Mouse (Mus musculus): ENCODE results near the gene Jag2.

Jag2 gene

DNA sequence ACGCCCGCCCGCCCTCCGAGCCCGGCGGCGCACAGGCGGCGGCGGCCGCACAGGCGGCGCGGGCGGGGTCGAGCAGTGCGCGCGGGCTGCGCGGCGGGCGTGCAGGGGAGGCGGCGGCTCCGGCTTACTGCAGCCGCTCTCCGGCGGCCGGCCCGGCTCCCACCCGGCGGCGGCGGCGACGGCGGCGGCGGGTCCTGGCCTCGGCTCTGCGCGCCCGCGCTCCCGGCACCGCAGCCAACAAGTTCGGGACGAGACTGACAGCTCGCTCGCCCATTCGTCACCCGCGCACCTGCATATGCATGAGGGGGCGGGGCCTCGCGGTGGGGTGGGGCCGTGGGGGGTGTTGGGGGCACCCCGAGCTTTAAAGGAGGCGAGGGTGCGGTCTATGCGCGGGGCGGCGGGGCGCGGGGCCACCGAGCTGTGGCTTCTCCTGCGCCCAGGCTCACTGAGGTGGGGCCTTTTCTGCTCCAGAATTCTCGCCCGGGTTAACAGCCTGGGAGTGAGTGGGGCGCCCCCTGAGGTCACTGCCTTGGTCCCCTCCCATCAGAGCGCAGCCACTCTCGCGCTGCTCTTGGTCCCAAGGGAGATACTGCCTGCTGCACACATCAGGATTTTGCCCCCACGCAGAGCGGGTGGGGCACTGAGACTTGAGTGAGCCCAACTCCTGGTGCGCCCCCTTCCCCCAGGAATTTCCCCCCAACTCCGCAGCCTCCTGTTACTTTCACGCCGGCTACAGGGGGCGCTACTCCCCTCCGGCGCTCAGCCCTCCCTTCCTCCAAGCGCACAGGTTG is at the start of gene Jag2:
Gene Jag2 (minus strand): TSS at position 215 of the 791 bp plus-strand sequence.
- peak; percentile 64 for DNase-seq

DNA sequence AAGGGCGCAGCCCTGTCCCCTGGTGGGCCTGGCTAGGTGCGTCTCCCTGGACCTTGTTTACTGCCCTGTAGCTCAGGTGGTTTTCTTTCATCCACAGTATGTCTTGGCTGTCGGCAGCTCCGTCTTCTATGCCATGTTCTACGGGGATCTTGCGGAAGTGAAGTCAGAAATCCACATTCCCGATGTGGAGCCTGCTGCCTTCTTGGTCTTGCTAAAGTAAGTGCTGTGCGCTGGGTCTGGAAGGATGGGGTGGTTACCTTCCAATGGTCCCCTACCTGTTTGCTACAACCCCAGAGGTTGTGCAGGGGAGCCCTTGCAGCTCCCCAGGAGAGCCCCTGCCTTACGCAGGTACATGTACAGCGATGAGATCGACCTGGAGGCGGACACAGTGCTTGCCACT is 47.6 kb upstream of the Jag2 start:
- DNase-seq = no peak

DNA sequence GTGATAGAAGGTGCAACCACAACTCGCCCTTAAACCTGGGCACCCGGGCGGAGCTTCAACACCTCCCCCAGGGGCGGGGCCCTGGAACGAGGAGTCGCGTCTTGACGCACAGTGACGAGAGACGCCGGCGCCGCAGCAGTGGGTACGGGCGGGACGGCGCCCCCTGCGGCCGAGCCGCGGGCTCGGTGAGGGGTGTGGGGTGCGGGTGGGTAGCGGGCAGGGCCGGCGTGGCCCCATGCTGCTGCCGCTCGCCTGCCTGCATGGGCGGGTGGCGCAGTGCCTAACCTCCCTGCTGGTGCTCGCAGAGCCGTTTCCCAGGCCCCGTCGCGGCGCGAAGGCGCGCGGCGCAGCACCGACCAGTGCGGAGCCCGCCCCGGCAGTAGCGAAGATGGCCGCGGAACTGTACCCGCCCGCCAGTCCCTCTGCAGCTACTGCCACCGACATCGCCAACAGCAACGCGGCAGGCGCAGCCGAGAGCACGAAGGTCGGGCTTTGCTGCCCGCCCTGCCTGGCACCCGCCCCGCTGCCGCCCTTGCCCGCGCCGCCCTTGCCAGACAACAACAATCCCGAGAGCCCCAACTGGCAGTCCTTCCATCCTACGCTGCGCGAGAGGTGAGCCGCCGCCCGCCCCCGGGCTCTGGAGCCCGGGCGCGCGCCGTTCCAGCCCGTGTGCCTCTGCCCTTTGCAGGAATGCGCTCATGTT is 46.9 kb upstream of the Jag2 start, which contains the start of gene Btbd6:
Gene Btbd6 (plus strand): TSS at position 112 of the 703 bp plus-strand sequence.
- peak; percentile 95 for DNase-seq

DNA sequence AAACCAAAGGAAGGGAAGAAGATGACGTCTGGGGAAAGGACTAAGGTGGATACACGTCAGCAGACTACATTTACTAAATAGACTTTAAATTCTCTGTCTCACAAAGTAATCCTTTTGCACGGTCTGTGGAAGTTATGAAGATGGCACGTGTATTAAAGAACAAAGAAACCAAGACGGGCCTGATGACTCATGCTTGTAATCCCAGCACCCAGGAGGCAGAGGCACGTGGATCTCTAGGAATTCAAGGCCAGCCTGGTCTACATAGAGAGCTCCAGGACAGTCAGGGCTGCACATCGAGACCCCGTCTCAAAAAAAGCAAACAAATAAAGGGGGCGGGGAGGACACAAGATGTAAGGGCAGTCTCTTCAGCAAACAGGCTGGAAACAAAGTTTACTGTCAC is 45.2 kb upstream of the Jag2 start:
- no peak for DNase-seq

DNA sequence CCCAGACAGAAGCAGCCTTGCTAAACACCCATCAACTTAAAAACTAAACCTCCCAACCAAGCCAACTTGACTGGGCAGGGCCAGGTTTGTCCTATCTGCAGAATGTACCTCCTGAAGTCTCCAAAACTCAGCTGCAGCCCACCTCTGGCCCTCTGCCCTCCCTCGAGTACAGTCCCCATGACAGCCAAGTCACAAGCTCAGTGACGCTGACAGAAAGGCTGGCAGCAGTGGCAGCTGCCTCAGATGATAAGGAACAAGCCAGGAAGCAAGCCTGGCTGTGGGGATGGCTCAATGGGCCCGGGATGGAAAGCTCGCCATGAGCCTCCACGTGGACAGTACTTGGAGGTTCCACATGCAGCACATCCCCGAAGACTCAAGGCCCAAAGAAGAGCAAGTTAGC is 40.0 kb upstream of the Jag2 start:
- no peak for DNase-seq

DNA sequence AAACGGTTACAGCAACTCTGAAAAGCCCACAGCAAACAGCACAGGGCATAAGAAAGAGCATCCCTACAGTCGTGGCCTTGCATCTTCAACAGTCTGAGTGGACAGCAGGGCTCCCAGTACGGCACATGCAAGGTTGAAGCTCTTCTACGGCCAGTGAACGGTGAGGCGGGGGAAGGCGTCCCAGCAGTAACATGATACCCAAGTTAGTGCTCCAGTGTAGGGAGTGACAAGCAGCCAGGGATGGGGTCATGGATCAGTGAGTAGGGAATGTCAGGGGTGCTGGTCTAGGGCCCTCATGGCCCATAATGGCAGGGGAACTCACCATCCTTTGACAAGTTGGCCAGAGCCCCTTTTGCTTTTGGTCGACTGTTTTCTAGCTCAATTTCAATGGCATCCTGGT is 39.4 kb upstream of the Jag2 start:
- no peak for DNase-seq

DNA sequence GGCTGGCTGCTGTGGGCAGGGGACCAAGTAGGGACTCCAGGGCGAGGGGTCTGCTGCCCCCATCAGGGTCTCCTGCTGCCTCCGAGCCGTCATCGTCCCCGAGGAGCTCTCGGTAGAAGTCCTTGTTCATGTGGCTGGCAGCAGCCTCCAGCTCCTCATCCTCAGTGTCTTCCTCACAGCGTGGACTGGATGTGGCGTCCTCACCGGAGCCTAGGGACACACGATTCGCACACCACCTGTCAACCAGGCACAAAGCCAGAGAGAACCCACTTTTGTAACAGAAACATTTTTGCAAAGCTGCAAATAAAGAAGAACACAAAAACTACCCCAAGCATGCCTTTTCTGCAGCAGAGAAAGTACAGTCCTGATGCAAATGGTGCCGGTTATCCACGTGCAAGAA is 36.2 kb upstream of the Jag2 start:
- no peak for DNase-seq

DNA sequence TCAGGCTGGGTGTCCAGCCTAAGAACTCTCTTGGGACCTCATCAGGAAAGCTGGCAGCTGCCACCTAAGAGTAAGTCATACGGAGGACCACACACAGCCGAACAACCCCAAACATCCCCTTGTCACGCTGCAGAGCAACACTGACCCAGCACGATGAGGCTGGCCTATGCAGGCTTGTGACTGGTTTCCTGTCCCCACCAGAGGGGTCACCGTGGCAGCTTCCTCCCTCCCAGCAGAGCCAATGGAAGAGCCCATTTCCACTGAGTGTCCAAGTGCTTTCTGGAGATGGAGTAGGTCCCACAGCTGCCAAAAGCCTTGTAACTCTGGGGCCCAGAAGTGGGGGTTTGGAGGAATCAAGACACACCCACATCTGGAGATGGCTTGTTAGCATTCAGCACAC is 32.3 kb upstream of the Jag2 start:
- DNase-seq = peak; percentile 54

DNA sequence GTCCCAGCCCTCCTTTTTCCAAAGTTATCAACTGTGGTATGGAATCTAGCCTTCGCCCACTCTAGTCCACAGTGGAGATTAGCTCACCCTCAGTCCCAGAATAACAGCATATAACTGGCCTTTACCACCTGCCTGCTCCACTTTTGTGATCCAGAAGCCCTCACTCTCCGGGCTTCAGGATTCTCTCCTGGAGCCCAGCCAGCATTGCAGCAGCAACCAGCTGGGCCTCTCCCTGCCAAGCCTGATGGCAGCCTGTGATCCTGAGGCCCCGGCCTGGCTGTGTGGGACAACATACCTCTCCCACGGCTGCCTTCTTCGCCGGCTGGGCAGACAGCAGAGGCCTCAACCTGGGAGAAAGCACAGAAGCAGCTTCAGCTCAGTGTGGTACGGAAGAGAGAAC is 31.9 kb upstream of the Jag2 start:
- DNase-seq = peak; percentile 45

DNA sequence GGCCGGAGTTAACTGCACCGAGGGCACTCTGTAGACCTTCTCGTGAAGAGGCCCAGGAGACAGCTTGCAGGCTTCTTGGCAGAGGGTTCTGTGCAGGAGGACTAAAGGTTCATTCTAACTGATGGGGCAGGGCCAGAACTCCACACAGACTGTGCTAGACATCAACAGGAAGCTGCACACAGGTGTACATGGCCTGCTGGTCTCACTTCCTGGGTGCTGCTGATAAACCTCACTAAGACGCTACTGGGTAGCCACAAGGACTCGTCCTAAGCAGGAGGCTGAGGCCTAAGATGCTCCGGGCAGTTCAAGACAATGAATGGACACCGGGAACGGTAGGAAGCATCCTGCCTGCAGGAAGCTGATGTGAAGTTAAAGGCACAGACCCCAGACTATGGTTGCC is 29.8 kb upstream of the Jag2 start:
- no peak for DNase-seq

DNA sequence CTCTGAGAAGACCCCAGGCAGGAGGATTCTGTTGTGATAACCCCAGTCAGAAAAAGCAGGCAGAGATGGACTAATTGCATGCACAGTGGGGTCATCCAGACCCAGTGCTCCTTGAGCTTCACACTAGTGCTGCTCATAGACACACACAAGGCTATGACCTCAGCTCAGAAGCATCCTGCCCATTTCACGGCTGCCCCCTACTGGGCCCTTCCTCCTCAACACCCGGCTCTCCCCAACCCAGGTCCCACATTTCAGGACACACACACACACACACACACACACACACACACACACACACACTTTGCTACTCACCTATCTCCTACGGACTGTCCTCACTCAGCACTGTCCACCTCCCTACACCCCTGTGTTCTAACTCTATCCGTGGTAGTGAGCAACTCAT is 28.7 kb upstream of the Jag2 start:
- DNase-seq = peak; percentile 75

DNA sequence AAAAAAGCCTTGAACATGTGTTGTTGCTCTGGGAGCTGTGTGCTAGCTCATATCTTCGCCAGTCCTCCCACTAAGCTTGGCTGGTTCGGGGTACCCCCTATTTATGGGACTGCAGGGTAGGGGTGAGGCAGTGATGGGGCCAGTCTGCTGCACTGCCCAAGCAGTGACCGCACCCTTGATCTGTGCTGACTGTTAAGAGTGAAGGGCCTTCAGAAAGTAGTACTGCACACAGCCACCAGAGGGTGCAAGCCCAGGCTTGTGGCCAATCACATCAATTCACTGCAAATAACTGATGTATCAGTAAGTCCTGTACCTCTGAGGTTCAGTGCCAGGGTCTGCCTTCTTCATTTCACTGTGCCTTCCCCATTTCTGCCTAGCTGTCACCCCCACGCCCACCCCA is 26.2 kb upstream of the Jag2 start:
- peak; percentile 86 for DNase-seq

DNA sequence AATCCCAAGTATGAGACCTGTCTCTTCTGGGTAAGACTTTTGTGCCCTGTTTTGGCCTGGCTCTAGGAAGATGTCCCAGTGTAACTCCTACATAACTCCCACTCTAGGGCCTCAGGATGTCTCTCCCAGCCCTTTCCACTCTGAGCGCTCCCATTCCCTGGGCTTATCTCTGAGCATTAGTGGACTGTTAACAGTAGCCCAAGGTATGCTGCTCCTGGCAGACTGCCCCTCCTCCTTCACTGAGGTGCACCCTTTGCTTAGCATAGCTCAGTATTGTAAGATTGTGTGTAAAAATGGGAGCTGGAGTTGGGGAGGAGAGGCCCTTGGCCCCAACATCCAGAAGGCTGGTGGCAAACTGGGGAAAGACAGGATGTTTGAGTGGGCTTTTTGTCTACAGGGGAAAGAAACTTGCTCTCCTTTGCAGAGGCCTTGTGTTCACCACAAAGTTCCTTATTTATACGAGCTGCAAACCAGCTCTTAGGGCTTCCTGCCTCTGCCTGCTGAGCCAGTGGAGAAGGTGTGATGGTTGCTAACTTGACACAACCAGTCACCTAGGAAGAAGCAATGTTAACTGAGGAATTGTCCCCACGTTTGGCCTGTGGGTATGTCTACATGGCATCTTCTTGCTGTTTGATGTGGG is 23.5 kb upstream of the Jag2 start:
- no peak for DNase-seq

DNA sequence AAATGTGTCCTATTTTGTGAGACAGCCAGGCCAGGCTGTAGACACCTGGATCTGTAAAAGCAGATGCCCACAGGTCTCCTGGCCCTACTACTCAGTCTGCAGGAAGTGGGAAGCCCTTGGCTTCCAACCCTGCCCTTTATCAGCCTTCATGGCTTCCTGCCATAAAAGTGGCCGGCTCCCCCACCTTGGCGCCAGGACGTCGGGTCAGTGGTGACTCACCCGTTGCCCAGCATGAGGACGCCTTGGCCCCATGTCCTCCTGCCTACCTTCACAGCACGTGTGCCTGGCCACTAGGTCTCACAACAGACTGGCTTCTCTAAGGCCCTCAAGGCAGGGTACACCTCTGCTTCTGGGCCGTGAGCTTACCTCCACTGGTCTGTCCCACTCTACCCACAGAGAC is 22.9 kb upstream of the Jag2 start:
- DNase-seq = peak; percentile 71

DNA sequence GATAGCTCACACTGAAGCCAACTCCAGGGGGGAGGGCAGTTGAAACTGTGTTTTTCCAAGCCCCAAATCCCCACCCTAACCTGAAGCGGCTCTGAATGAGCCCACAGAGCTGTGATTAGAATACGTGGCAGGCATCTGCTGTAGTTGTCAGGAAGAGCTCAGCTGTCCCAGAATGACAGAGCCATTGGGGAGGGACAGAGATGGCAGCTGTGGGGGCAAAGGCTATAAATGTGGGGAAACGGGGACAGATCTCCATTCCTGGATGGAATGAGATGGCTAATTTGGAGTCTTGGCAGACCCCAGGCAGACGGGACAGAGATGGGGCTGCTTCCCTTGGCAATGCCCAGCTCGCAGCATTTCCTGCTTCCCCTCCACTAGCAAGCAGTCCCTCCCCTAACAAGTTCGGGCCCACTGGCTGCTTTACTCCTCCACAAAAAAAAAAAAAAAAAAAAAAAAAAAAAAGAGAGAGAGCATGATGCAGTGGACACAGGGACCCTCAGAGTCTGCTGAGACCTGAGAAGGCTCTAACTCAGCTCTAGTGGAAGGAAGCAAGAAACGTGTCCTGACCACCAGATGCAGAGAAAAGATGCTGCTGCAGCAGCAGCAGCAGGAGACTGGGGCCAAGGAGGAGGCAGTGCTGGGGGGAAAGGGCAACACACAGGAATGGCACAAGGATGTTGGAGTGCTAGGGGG is 21.7 kb upstream of the Jag2 start:
- DNase-seq = no peak

DNA sequence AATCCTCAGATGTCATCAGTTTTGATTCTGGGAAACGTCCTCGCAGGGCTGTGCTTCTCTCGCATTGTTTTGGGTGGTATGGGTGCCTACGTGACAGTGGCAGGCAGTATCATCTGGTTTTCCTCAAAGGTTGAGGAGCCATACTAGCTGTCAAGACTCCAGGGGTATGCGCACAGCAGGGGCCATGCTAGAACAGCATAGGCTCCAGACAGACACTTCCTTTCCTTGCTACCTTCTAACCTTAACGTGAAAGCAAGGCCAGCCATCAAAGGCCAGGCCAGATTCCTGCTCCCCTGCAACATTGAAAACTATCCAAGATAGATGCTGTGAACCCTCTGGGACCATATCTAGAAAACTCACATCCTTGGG is 21.2 kb upstream of the Jag2 start:
- no peak for DNase-seq

DNA sequence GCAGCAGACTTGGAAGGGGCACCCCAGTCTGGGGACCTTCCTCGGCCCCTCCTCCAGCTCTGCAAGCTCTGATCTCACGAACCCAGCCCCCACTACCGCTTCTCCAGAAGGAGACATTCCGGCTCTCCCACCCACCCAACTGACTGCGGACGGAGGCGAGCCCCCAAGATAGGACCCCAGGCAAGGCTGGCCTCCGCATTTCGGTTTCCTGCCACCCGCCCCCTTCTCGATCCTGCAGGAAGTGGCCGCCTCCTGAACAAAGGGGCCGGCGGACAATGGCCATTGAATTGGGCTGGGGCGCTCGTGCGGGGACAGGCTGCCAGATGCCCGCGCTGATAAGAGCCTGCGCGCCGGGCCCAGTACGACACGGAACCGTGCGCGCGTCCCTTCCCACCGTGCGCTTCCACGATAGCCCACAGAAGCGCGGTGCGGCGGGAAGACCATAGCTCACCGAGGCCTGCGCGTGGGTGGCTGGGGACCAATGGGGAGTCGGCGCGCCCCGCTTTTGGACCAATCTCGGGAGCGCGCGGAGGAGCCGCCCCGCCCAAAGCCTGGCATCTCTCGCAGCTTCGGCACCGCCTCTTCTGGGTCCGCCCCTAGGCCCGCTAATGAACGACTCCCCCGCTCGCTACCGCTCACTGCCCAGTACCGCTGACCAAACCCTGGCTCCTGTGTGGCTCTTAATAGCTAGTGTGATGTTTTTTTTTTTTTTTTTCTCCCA is 20.6 kb upstream of the Jag2 start:
- DNase-seq = peak; percentile 93

DNA sequence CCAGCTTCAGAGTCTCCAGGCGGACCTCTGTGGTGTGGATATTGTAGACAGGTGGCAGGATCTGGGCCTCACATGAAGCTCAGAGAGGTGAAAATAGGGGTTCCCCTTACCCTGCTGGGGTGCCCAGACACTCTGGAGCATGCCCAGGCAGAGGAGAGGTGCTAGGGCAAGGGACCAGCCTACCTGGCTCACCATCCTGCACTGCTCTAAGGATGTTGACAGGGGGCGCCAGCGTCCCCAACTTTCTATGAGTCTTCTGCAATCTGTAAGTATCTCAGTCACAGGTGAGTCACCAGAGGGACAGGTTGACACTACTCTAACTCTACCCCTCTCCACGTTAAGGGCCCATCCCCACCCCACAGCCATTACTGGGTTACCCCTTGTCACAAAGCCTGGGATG is 17.7 kb upstream of the Jag2 start:
- no peak for DNase-seq

DNA sequence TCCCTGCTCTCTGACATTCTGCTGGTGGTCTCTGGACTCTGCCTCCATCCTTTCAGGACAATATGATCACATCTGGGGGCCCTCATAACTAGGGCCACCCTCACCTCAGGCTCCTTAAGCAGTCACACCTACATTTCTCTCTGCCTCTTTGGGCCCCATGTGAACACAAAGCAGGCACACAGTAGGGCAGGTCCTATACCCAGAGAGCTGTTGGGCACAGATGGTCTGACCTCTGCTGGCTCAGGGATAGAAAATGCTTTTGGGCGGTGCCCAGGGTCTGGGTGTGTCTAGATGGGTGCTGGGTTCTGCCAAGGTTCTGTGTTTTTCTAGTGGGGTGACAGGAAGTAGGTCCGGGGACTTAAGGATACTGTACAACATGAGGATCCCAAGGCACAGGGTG is 14.1 kb upstream of the Jag2 start:
- no peak for DNase-seq

DNA sequence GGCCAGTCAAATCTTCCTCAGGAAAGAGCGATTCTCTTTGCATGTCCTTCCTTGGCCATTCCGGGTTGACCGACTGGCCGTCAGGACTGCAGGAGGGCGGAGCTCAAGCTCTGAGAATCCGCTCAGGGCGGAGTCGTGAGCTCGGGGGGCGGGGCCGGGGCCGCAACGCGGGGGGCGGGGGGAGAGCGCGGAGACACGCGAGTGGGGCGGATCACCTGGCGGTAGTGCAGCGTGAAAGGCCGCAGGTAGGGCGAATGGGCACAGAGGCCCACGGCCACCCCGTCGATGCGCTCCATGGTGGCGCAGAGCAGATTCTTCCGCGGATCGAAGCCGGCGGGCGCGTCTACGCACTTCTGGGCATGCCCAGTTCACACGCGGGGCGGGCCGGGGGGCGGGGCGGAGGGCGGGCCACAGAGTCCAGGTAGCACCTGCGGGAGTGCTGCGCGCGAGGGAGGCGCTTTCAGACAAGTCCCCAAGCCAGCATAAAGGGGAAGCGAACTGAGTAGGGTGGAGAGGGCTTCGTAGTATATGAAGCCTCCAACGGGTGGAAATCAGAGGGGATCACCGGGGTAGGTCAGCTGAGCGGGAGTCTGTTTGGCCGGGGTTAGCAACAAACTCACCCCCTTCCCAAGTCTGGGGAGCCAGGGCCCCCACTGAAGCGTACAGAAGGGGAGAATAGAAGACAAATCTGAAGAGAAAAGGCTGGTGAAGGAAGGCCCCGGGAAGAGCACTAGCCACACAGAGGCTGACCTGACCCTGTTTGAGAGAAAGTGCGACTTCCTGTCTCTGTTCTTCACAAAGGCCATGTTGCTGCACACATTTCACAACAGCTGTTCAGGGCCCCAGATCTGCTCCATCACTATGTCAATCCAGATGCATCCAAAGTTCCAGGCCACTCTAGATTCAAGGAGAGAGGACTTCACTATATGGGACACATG is 12.5 kb upstream of the Jag2 start, which contains the start of gene Nudt14:
Gene Nudt14 (minus strand): TSS at position 349 of the 938 bp plus-strand sequence.
- DNase-seq = peak; percentile 91

DNA sequence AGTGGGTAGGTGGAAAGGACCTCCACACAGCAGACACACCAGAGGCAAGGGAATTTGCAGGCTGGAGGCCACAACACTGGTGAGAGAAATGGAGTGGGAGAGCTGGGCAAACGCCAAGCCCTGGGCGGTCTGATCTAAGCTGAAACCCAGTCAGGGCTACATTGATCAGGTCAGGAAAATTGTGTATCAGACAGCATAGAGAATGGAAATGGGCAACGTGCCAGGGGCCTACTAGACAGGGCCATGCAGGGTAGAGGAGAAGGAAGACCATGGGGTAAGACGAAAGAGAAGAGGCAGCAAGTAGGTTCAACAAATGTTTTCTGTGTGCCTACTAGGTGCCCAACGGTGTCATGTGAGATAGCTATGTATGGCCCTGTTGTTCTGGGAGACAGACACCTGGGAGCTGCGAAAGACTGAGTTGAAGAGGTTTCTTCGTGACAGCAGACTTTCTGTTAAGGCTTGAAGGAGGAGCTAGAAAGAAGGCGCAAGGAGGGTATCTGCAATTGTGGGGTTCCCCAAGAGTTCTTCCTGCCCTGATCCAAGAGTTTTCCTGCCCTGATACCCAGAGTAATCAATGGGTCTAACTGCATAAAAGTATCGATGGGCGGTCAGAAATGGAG is 11.7 kb upstream of the Jag2 start:
- DNase-seq = peak; percentile 68

Data from kidney, postnatal 10 days (tissue).